Mouse (Mus musculus) forebrain, postnatal 0 days (tissue): Measurements from ENCODE around the gene Unc119b. TPM values are rescaled to one million over a fixed set of nuclear protein-coding genes. Genes with fewer than 3 reads are reported as not detected.

Experiments used
- ATAC-seq: fragments of 200-750 bp; cut with Nextera tagmentation; 2 replicates; pipeline ENCODE4 v1.8.0; 2017; ENCODE audit warnings: mild to moderate bottlenecking, moderate library complexity
- DNase-seq: peaks from one replicate; pipeline ENCODE4 v3.0.0-alpha.2; 2015
- H3K27ac ChIP-seq: fragments of 300-500 bp; sonication (generic); 2 replicates; pipeline ENCODE4 v1.5.1; 2014; ENCODE audit warnings: low read depth, mild to moderate bottlenecking, antibody characterized with exemption, low read length, moderate library complexity, mixed read lengths
- H3K27me3 ChIP-seq: fragments of 300-500 bp; sonication (generic); 2 replicates; pipeline ENCODE4 v1.6.1; 2014; ENCODE audit warnings: mild to moderate bottlenecking, low read length, mixed read lengths; ENCODE audit not compliant: insufficient read depth
- H3K36me3 ChIP-seq: fragments of 300-500 bp; sonication (generic); 2 replicates; pipeline ENCODE4 v1.6.1; 2014; ENCODE audit warnings: mild to moderate bottlenecking, moderate library complexity; ENCODE audit not compliant: insufficient read depth
- H3K4me1 ChIP-seq: fragments of 300-500 bp; sonication (generic); 2 replicates; pipeline ENCODE4 v1.6.1; 2014; ENCODE audit warnings: antibody characterized with exemption; ENCODE audit not compliant: insufficient read depth
- H3K4me2 ChIP-seq: fragments of 300-500 bp; sonication (generic); 2 replicates; pipeline ENCODE4 v1.6.1; 2014; ENCODE audit warnings: low read depth, mild to moderate bottlenecking, moderate library complexity
- H3K4me3 ChIP-seq: fragments of 300-500 bp; sonication (generic); 2 replicates; pipeline ENCODE4 v1.5.1; 2014; ENCODE audit warnings: low read depth, low read length, mixed read lengths
- H3K9ac ChIP-seq: fragments of 300-500 bp; sonication (generic); 2 replicates; pipeline ENCODE4 v1.6.1; 2014; ENCODE audit warnings: mild to moderate bottlenecking
- H3K9me3 ChIP-seq: fragments of 300-500 bp; sonication (generic); 2 replicates; pipeline ENCODE4 v1.6.1; 2016; ENCODE audit warnings: low read length
- CTCF ChIP-seq: sonication (generic); IDR thresholded peaks from 2 replicates; pipeline ENCODE4 v1.5.1; 2016; ENCODE audit warnings: antibody characterized with exemption, control low read depth, low read depth
- WGBS: fragments of 180-500 bp; shearing (Covaris S2); extraction: QIAGEN DNeasy Blood & Tissue Kit; methylation state at CpG from one replicate; pipeline ENCODE4 v1.1.7; 2014; 5-methylcytosine and 5-hydroxymethylcytosine counted together
- polyA plus RNA-seq: library from polyadenylated mRNA; unstranded; fragments of >200 nt; fragmentation: Nextera tagmentation; extraction: Ambion mirVana; gene quantifications from 2 replicates; pipeline ENCODE4 v1.2.1, GENCODE M21; 2015
- total RNA-seq: library from RNA; depleted of rRNA; stranded (reverse); fragments of >200 nt; gene quantifications from 2 replicates; pipeline ENCODE4 v1.2.3, GENCODE M21; 2014

Unc119b gene
- total and polyA plus RNA-seq, 2 experiments from 2014 or later, result 20.3 to 27.2 TPM

- Histone ChIP-seq H3K27ac (no peak overlapping the region), H3K9me3 (no peaks in the 10 kb centered on the region), H3K4me2 (no peak overlapping the region), H3K36me3 (peaks cover 43% of the 10 kb centered on the region), H3K27me3 (no peaks in the 10 kb centered on the region), H3K4me1 (no peaks in the 10 kb centered on the region), H3K4me3 (no peak overlapping the region), H3K9ac (no peak overlapping the region)
- no peak for TF ChIP-seq CTCF
- ATAC-seq, result no peak
- no peak for DNase-seq
- 72% methylated on average over 11 of the region's 11 CpGs for WGBS
Observed at GRCm38 (mm10) chr5:115145253-115145968, 10.6 kb upstream of the Unc119b start.

GRCm38 (mm10) chr5:115144471-115144870 is 9.7 kb upstream of the Unc119b start:
- H3K27me3 ChIP-seq, result no peaks in the 10 kb centered on the region
- H3K27ac ChIP-seq, result no peak overlapping the region
- H3K9ac ChIP-seq, result no peak overlapping the region
- no peak overlapping the region for H3K4me2 ChIP-seq
- peaks cover 33% of the 10 kb centered on the region for H3K36me3 ChIP-seq
- H3K9me3 ChIP-seq, result no peaks in the 10 kb centered on the region
- WGBS, result 74% methylated on average over 6 of the region's 6 CpGs
- DNase-seq, result no peak
- no peak for ATAC-seq
- H3K4me3 ChIP-seq, result no peak overlapping the region
- no peak for TF ChIP-seq CTCF
- H3K4me1 ChIP-seq, result no peaks in the 10 kb centered on the region

GRCm38 (mm10) chr5:115143552-115143951 is 8.8 kb upstream of the Unc119b start:
- peak; percentile 91 for ATAC-seq
- Histone ChIP-seq H3K4me3 (no peak overlapping the region), H3K27me3 (no peaks in the 10 kb centered on the region), H3K9me3 (no peaks in the 10 kb centered on the region), H3K4me1 (no peaks in the 10 kb centered on the region), H3K27ac (no peak overlapping the region), H3K36me3 (peaks cover 26% of the 10 kb centered on the region), H3K4me2 (no peak overlapping the region), H3K9ac (no peak overlapping the region)
- peak; percentile 82 for DNase-seq
- TF ChIP-seq CTCF, result no peak
- WGBS, result 42% methylated on average over 10 of the region's 10 CpGs

- Histone ChIP-seq H3K27ac (no peak overlapping the region), H3K9me3 (no peaks in the 10 kb centered on the region), H3K4me2 (no peak overlapping the region), H3K9ac (no peak overlapping the region), H3K36me3 (peaks cover 15% of the 10 kb centered on the region; the same call in 1 of the 2 replicates), H3K4me1 (no peaks in the 10 kb centered on the region), H3K27me3 (no peaks in the 10 kb centered on the region), H3K4me3 (no peak overlapping the region)
- TF ChIP-seq CTCF, result no peak
- DNase-seq (no peak), ATAC-seq (no peak)
- WGBS, result 89% methylated on average over 9 of the region's 9 CpGs
Observed at GRCm38 (mm10) chr5:115142166-115142697, 7.5 kb upstream of the Unc119b start.

GRCm38 (mm10) chr5:115140726-115141125 is 6.0 kb upstream of the Unc119b start:
- ATAC-seq (no peak), DNase-seq (no peak)
- Histone ChIP-seq H3K27me3 (no peaks in the 10 kb centered on the region), H3K9ac (no peak overlapping the region), H3K36me3 (0 out of 2 replicates have a peak, but pooled peaks cover 2% of the 10 kb centered on the region), H3K4me1 (no peaks in the 10 kb centered on the region), H3K4me2 (no peak overlapping the region), H3K27ac (no peak overlapping the region), H3K4me3 (no peak overlapping the region), H3K9me3 (no peaks in the 10 kb centered on the region)
- WGBS, result 78% methylated on average over 3 of the region's 3 CpGs
- no peak for TF ChIP-seq CTCF

- TF ChIP-seq CTCF, result no peak
- DNase-seq (no peak), ATAC-seq (no peak)
- Histone ChIP-seq H3K9me3 (no peaks in the 10 kb centered on the region), H3K36me3 (no peaks in the 10 kb centered on the region), H3K4me3 (no peak overlapping the region), H3K4me1 (peaks cover 1% of the 10 kb centered on the region; the same call in 1 of the 2 replicates), H3K27ac (no peak overlapping the region), H3K4me2 (no peak overlapping the region), H3K9ac (no peak overlapping the region), H3K27me3 (no peaks in the 10 kb centered on the region)
- 69% methylated on average over 4 of the region's 4 CpGs for WGBS
Observed at GRCm38 (mm10) chr5:115139124-115139523, 4.3 kb upstream of the Unc119b start.

GRCm38 (mm10) chr5:115133358-115134066 is 1.3 kb downstream of the Unc119b start:
- peak overlapping the region; percentile 91 for H3K4me2 ChIP-seq
- H3K4me1 ChIP-seq, result peaks cover 13% of the 10 kb centered on the region; the same call in 1 of the 2 replicates
- ATAC-seq, result no peak
- H3K9ac ChIP-seq, result peak overlapping the region; percentile 80; the same call in 1 of the 2 replicates
- WGBS, result 57% methylated on average over 6 of the region's 6 CpGs
- peak overlapping the region; percentile 90 for H3K4me3 ChIP-seq
- H3K9me3 ChIP-seq, result no peaks in the 10 kb centered on the region
- TF ChIP-seq CTCF, result no peak
- H3K36me3 ChIP-seq, result peaks cover 13% of the 10 kb centered on the region
- DNase-seq, result no peak
- no peaks in the 10 kb centered on the region for H3K27me3 ChIP-seq
- H3K27ac ChIP-seq, result no peak overlapping the region
